Comparison of ENCODE assay signal across 28 mouse cellular contexts in genomic region chr1:93563649-93564048, GRCm38 (mm10). TPM values are rescaled to one million over a fixed set of nuclear protein-coding genes. Genes with fewer than 3 reads are reported as not detected.
DNase-seq lines count a peak whose midpoint lies in the region; ATAC-seq and TF ChIP-seq lines count a peak whose summit lies in the region.
"Had no signal": no experiment of that assay in that cellular context is flagged by ENCODE, and none has a peak within 500 bp of the region (broad histone marks: within the 10 kb centered on the region; RNA-seq: fewer than 3 reads in every experiment).

No protein-coding gene starts in this region.

- TF ChIP-seq EP300 in liver, postnatal 0 days (IDR thresholded peaks at IDR 0.05; ENCODE audit: low read depth), result no peak

- H3K27ac ChIP-seq in intestine, embryonic 15.5 days, result no peak overlapping the region
- H3K27ac ChIP-seq in intestine, postnatal 0 days (ENCODE audit: low read depth, low read length), result no peak overlapping the region
- H3K27ac ChIP-seq in liver, embryonic 16.5 days (ENCODE audit: low read length), result no peak overlapping the region
- H3K27ac ChIP-seq in liver, postnatal 0 days (ENCODE audit: low read depth), result peak overlapping the region; percentile 34; the same call in 1 of the 2 replicates
- H3K27ac ChIP-seq: embryonic facial prominence, embryonic 12.5 days; embryonic facial prominence, embryonic 15.5 days; gastrocnemius, adult 2 months; heart, embryonic 10.5 days; heart, embryonic 13.5 days; hindbrain, embryonic 14.5 days had no signal

- peak; percentile 69 for ATAC-seq in intestine, embryonic 15.5 days
- no peak for ATAC-seq in intestine, postnatal 0 days
- ATAC-seq in liver, embryonic 16.5 days (ENCODE audit: low read depth), result peak; percentile 44; the same call in 1 of the 2 replicates
- peak; percentile 52 for ATAC-seq in liver, postnatal 0 days
- ATAC-seq in inflammation-experienced regulatory T-cells, adult 6 months, result no peak
- ATAC-seq: forebrain, embryonic 14.5 days; forebrain, postnatal 0 days; Patski had no signal

- no peak overlapping the region for H3K4me2 ChIP-seq in intestine, embryonic 15.5 days (replicated peaks)
- no peak overlapping the region for H3K4me2 ChIP-seq in intestine, postnatal 0 days (replicated peaks; ENCODE audit: low read depth)
- no peak overlapping the region for H3K4me2 ChIP-seq in liver, embryonic 16.5 days (ENCODE audit: low read depth, low read length)
- H3K4me2 ChIP-seq in liver, postnatal 0 days (ENCODE audit: low read depth, low read length), result no peak overlapping the region
- H3K4me2 ChIP-seq: embryonic facial prominence, embryonic 12.5 days; embryonic facial prominence, embryonic 15.5 days; heart, embryonic 13.5 days; hindbrain, embryonic 14.5 days had no signal

- no peaks in the 10 kb centered on the region for H3K9me3 ChIP-seq in intestine, embryonic 15.5 days
- H3K9me3 ChIP-seq in intestine, postnatal 0 days (ENCODE audit: control insufficient read depth), result no peaks in the 10 kb centered on the region
- H3K9me3 ChIP-seq in liver, embryonic 16.5 days (replicated peaks; ENCODE audit: control insufficient read depth, low read length), result no peaks in the 10 kb centered on the region
- H3K9me3 ChIP-seq in liver, postnatal 0 days (ENCODE audit: low read length), result no peaks in the 10 kb centered on the region
- H3K9me3 ChIP-seq: embryonic facial prominence, embryonic 12.5 days; embryonic facial prominence, embryonic 15.5 days; G1E; heart, embryonic 10.5 days; heart, embryonic 13.5 days had no signal

- H3K27me3 ChIP-seq in intestine, embryonic 15.5 days (replicated peaks), result no peaks in the 10 kb centered on the region
- H3K27me3 ChIP-seq in intestine, postnatal 0 days (replicated peaks; ENCODE audit: control insufficient read depth, insufficient read depth, low read length), result no peaks in the 10 kb centered on the region
- no peaks in the 10 kb centered on the region for H3K27me3 ChIP-seq in liver, embryonic 16.5 days (ENCODE audit: control insufficient read depth, insufficient read depth, low read depth, low read length)
- H3K27me3 ChIP-seq in liver, postnatal 0 days (ENCODE audit: insufficient read depth, low read length), result no peaks in the 10 kb centered on the region
- H3K27me3 ChIP-seq: CH12.LX; embryonic facial prominence, embryonic 12.5 days; embryonic facial prominence, embryonic 15.5 days; heart, embryonic 13.5 days; Patski had no signal

- no peak overlapping the region for H3K9ac ChIP-seq in intestine, embryonic 15.5 days
- no peak overlapping the region for H3K9ac ChIP-seq in intestine, postnatal 0 days (ENCODE audit: low read depth, low read length)
- no peak overlapping the region for H3K9ac ChIP-seq in liver, embryonic 16.5 days (ENCODE audit: low read depth, low read length)
- no peak overlapping the region for H3K9ac ChIP-seq in liver, postnatal 0 days (replicated peaks)
- H3K9ac ChIP-seq: embryonic facial prominence, embryonic 12.5 days; embryonic facial prominence, embryonic 15.5 days; forebrain, postnatal 0 days; heart, embryonic 13.5 days; hindbrain, embryonic 14.5 days had no signal

- no peak for DNase-seq in liver
- peak; percentile 18 for DNase-seq in liver, postnatal 0 days
- DNase-seq in retina, embryonic 14.5 days (ENCODE audit: low spot score), result no peak
- DNase-seq: adrenal gland, postnatal 10 days; adrenal gland, postnatal 36 days; B cell, adult 2 months; cerebellum, adult 18-20 months; cerebellum, adult 9-10 months; cerebellum, postnatal 14 days; forebrain, postnatal 0 days; gastrocnemius, adult 2 months; gastrocnemius, postnatal 14 days; heart, adult 18-20 months; heart, postnatal 14 days; heart, postnatal 4 days had no signal

- H3K36me3 ChIP-seq in intestine, embryonic 15.5 days, result no peaks in the 10 kb centered on the region
- peaks cover 8% of the 10 kb centered on the region; the same call in 1 of the 2 replicates for H3K36me3 ChIP-seq in intestine, postnatal 0 days (ENCODE audit: control insufficient read depth, insufficient read depth)
- H3K36me3 ChIP-seq in liver, embryonic 16.5 days (ENCODE audit: control insufficient read depth, insufficient read depth), result no peaks in the 10 kb centered on the region
- no peaks in the 10 kb centered on the region for H3K36me3 ChIP-seq in liver, postnatal 0 days (replicated peaks; ENCODE audit: insufficient read depth, low read length)

- H3K4me1 ChIP-seq in intestine, embryonic 15.5 days (replicated peaks), result no peaks in the 10 kb centered on the region
- peaks cover 6% of the 10 kb centered on the region; the same call in 1 of the 2 replicates for H3K4me1 ChIP-seq in intestine, postnatal 0 days (replicated peaks; ENCODE audit: control insufficient read depth, insufficient read depth, low read length)
- no peaks in the 10 kb centered on the region; the same call in 1 of the 2 replicates for H3K4me1 ChIP-seq in liver, embryonic 16.5 days (ENCODE audit: control insufficient read depth, low read depth, low read length)
- 0 out of 2 replicates have a peak, but pooled peaks cover 4% of the 10 kb centered on the region for H3K4me1 ChIP-seq in liver, postnatal 0 days (ENCODE audit: insufficient read depth)
- H3K4me1 ChIP-seq: embryonic facial prominence, embryonic 12.5 days; embryonic facial prominence, embryonic 15.5 days; heart, embryonic 10.5 days; heart, embryonic 13.5 days had no signal

- H3K4me3 ChIP-seq in intestine, embryonic 15.5 days (replicated peaks), result no peak overlapping the region
- no peak overlapping the region for H3K4me3 ChIP-seq in intestine, postnatal 0 days (ENCODE audit: low read depth, low read length)
- H3K4me3 ChIP-seq in liver, embryonic 16.5 days (ENCODE audit: low read depth, low read length), result no peak overlapping the region
- no peak overlapping the region for H3K4me3 ChIP-seq in liver, postnatal 0 days (ENCODE audit: low read depth, low read length)
- H3K4me3 ChIP-seq: embryonic facial prominence, embryonic 12.5 days; embryonic facial prominence, embryonic 15.5 days; gastrocnemius, adult 2 months; heart, embryonic 10.5 days; heart, embryonic 13.5 days had no signal

- no peak for TF ChIP-seq CTCF in intestine, postnatal 0 days (IDR thresholded peaks at IDR 0.05; ENCODE audit: low read depth)
- no peak for TF ChIP-seq CTCF in liver, postnatal 0 days (IDR thresholded peaks at IDR 0.05; ENCODE audit: low read depth)

- 46% methylated on average over 1 of the region's 1 CpGs for WGBS in intestine, embryonic 15.5 days
- WGBS in intestine, postnatal 0 days, result 33% methylated on average over 1 of the region's 1 CpGs
- WGBS in liver, embryonic 16.5 days (ENCODE audit: insufficient replicate concordance), result 56% methylated on average over 1 of the region's 1 CpGs
- 50% methylated on average over 1 of the region's 1 CpGs for WGBS in liver, postnatal 0 days (ENCODE audit: insufficient replicate concordance)

RNA-seq across cellular contexts. Expression of gene Farp2, which starts 51.8 kb away (rescaled TPM):
- polyA plus RNA-seq in intestine, embryonic 15.5 days (2015; fragmentation: Nextera tagmentation; extraction: Ambion mirVana), result 6.1 and 6.8 TPM in 2 replicates
- 5.3 and 6.7 TPM in 2 replicates for polyA plus RNA-seq in intestine, postnatal 0 days (2015; fragmentation: Nextera tagmentation; extraction: Ambion mirVana)
- polyA plus RNA-seq in liver, embryonic 16.5 days (2015; fragmentation: Nextera tagmentation; extraction: Ambion mirVana), result 1.9 and 2.3 TPM in 2 replicates
- polyA plus RNA-seq in liver, postnatal 0 days (2015; fragmentation: Nextera tagmentation; extraction: Ambion mirVana), result 3.9 and 4.0 TPM in 2 replicates
- polyA plus RNA-seq in inflammation-experienced regulatory T-cells, adult 6 months (2017; shearing (Covaris generic)), result 1 to 10 TPM in 1 of 3 experiments, under 1 TPM in 2; 0.71 to 2.2 (median 0.73) TPM

Comparison
In these comparisons a context has a peak if more than half of its experiments do, and no peak if none do; other contexts are left out.
1. ATAC-seq: peak in intestine, embryonic 15.5 days (single experiment), liver, embryonic 16.5 days (single experiment) and liver, postnatal 0 days (single experiment); none in intestine, postnatal 0 days (single experiment) and inflammation-experienced regulatory T-cells, adult 6 months (single experiment).